Mouse (Mus musculus) liver, postnatal 0 days (tissue): ENCODE data around the gene Scn11a.

Experiments used
- CTCF ChIP-seq: sonication (generic); IDR thresholded peaks from 2 replicates; pipeline ENCODE4 v1.5.1; 2016; ENCODE audit warnings: antibody characterized with exemption, low read depth
- EP300 ChIP-seq: IDR thresholded peaks from 2 replicates; pipeline ENCODE4 v1.6.1; 2016; ENCODE audit warnings: antibody characterized with exemption, low read depth, mild to moderate bottlenecking

DNA sequence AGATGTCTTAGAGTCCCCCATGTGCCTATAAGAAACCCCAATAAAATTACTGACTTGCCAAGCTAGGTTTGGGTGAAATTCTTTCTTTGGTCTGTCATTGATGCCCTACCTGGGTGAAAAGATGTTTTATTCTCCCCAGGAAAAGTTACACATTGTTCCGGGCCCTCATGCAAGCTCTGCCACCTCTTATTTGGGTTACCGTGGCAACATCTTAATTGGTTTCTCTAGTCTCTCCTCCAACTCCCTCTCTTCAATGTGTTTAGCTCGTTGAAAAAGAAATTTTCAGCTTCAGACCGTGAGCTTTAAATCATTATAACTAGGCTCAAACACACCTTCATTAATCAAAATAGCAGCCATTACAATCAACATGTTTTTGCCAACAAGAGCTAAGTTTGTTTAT is 28.5 kb downstream of the Scn11a start:
- TF ChIP-seq CTCF (no peak), EP300 (no peak)
